Mouse (Mus musculus) hindlimb bud, embryonic 11.5 days (tissue): ENCODE results near the gene Hic2.
A peak's percentile ranks its signal among the peaks of the same experiment; 100 is the strongest.
"Not testable (repeated sequence)": the region's sequence is repeated elsewhere in the genome, so short reads cannot be mapped to it uniquely, and the experiment has no call there.

ENCODE experiments used
- DNase-seq: peaks from one replicate; pipeline ENCODE4 v3.0.0-alpha.2; 2012; ENCODE audit warnings: low read depth, low spot score; ENCODE audit errors: extremely low spot score

The Hic2 gene

DNA sequence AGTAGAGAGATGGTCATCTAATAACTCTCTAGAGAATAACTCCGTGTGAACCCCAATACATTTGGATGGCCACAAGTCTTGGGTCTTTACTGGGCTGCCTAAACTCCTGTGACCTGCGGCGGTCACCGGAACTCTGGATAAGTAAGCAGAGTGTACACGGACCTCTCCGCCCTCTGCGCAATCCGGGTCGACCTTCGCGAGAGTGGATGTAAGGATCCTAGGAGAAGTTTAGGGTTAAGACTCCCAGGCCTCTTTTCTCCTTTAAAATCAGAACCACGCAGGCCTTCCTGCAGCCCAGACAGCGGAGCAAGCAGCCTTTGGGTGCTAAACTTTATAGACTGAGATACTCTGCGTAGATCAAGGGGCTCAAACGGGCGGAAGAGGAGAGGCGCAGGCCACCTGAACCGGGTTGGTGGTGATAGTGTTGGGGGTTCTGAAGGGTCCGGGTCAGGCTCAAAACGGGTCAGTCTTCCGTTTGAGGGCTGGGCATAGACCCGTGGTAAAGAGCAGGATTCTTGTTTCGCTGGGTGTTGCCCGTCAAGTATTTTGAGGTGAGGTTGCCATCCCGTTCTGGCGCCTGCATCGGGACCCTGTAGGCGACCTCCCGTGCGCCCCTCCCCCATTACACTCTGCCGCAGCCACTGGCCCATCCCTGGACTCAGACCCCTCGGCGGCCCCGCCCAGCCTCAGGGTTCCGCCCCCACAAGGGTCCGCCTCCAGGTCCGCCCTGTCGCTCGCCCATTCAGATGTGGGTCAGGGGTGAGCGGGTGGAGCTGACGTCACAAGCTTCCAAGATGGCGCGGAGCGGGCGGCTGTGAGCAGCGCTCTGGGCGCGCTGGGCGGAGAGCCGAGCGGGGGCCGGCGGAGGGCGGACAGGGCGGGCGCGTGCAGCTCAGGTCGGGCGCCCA lies at the start of gene Hic2:
TSS of gene Hic2 (plus strand) at position 779 of the 908 bp plus-strand sequence.
- DNase-seq: peak; percentile 74

DNA sequence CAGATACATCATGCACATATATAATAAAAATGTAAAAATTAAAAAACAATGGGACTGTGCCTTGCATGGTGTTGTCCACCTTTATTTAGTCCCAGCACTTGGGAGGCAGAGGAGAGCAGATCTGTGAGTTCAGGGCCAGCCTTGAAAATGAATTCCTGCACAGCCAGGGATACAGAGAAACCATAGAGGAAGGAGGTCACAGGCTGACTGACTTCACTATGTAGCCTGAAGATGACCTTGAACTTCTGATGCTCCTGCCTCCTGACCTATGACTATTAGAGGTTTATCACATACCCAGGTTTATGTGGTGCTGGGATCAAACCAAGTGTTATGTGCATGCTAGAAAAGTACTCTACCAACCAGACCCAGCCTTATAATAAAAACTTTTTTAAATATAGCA lies 47.9 kb upstream of the Hic2 start:
- no peak for DNase-seq

DNA sequence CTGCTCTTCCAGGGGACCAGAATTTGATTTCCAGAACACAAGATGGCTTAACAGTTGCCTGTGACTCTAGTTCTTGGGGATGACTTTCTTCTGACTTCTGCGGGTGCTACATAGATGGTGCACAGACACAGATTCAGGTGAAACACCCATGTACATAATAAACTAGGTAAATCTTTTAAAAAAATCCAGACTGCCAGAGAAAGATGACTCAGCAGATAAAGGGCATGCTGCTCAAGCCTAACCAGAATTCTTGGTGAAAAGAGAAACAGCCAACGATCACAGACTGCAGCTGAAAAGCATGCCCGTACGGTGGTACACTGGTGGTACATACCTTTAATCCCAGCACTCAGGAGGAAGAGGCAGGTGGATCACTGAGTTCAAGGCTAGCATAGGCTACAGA lies 39.5 kb upstream of the Hic2 start:
- DNase-seq: no peak

GRCm38 (mm10) chr16:17200121-17200952 lies 33.0 kb upstream of the Hic2 start:
- DNase-seq: no peak

- no peak for DNase-seq
These were observed 32.2 kb upstream of the Hic2 start for GRCm38 (mm10) chr16:17200953-17201707.

DNA sequence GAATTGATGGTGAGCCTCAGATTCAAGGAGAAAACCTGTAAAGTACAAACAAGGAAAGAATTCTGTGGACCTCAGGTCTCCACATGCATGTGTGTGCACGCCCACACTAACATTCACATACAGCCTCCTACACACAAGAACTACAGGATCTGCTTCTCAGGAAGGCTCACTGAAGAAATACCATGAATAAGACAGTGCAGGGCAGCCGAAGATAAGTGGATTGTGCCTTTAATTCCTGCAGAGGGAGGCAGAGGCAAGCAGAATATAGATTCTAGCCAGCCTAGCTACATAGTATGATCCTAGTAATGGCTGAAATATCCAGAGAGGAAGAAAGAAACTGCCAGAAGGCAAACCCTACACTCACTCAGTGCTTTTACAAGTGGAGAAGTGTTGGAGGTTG lies 31.4 kb upstream of the Hic2 start:
- DNase-seq: no peak

DNA sequence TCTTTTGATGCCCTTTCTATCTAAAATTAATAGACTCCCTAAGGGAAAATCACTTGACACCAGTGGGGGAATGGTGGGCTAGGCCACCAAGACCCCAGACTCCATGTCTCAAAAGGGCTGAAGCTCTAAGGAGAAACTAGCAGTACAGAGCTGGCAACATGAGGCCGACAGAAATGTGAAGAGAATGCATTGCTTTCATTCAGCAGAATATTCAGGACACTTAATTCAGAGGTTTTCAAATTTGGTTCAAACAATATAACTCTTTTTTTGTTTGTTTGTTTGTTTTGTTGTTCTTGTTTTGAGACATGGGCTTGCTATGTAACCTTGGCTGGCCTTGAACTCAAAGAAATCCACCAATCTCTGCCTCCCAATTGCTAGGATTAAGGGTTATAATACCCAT lies 30.8 kb upstream of the Hic2 start, which contains the start of gene Ube2l3:
TSS of gene Ube2l3 (minus strand) at position 101 of the 400 bp plus-strand sequence.
- no peak for DNase-seq

DNA sequence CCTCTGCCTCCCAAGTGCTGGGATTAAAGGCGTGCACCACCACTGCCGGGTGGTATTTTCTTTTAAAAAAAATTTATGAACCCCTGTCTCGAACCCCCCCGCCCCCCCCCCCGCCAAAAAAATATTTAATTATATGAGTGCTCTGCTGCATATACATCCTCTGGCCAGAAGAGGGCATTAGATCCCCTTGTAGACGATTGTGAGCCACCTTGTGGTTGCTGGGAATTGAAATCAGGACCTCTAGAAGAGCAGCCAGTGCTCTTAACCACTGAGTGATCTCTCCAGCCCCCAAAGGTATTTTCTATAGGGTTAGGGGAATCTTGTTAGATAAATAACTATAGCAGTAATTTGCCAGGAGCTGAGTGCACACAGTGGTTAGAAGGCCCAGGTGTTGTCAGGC lies 28.4 kb upstream of the Hic2 start:
- DNase-seq: no peak

- DNase-seq: peak; percentile 71
These were observed 24.7 kb upstream of the Hic2 start, which contains the start of gene Rimbp3 for GRCm38 (mm10) chr16:17208389-17209361. Gene Rimbp3, plus strand, starts transcription at chr16:17208603.

DNA sequence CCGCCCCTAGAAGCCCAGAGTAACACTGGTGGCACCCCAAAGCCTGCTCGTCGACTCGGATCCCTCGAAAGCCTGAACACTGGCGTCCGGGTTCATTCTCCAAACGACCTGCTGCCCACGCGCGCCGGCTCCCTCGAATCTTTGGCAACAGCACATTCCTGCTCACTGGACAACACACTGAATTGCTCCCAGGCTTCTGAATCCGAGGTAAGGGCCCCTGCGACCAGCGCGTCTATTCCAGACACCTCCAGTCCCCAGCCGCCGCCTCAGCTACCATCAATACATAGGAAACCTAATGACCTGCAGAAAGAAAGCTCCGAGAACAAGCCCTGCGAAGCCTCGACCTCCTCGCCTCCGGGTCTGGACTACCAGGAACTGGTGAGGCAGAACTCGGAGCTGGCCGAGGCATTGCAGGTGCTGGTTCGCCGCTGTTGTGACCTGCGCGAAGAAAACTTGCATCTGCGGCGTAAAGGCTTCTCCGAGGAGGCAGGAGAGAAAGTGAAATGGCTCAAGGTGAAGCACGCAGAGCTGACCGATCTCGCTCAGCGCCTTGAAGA lies 23.9 kb upstream of the Hic2 start:
- DNase-seq: no peak

GRCm38 (mm10) chr16:17209981-17210838 lies 23.2 kb upstream of the Hic2 start:
- no peak for DNase-seq

DNA sequence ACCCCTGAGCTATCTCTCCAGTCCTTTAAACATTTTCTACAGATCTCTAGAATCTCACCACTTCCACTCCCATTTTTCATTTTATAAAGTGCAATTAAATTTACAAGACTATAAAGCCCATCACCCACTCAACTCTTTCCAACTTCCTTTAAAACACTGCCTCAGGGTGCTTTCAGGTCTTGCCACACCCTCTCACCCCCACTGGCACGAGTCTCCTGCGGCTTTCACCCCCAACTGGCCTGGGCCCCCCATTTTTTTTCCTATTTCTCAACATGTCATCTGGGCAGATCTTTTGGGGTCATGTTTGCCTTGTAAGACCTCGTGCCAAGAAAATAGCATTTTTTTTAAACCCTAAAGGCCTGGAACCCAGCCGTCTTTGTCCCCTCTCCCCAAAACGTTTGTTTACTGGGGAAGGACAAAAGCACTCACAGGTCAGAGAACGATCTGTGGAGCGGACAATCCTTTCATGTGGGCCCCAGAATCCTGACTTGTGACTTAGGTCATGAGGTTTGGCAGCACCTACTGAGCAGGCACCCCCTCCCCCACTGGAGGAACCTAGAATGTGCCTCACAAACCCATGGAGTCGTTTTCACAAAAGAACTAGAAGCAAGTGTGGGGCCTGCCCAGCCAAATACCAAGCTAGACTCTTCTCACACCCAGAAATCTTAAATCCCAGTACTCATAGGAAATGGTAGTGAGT lies 16.3 kb upstream of the Hic2 start:
- DNase-seq: no peak

- DNase-seq: no peak
These were observed 13.1 kb upstream of the Hic2 start for GRCm38 (mm10) chr16:17220127-17220733.

GRCm38 (mm10) chr16:17222197-17222596 lies 11.2 kb upstream of the Hic2 start:
- peak; percentile 96 for DNase-seq

DNA sequence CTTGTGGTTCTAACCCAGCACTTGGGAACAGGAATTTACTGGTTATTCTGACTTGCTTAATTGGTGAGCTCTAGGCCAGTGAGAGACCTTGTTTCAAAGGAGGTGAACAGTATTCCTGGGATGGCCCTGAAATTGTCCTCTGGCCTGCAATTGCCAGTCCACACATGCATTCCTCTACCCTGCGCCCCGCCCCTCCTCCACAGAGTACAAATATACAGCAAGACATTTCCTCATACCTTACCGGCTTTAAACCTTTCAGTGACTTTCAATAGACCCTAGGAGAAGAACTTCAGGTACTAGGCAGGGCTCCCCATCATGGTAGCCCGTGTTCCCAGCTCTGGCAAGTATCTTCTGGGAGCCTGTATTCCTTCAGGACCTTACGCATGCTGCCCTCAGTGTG lies 7.8 kb upstream of the Hic2 start:
- no peak for DNase-seq

DNA sequence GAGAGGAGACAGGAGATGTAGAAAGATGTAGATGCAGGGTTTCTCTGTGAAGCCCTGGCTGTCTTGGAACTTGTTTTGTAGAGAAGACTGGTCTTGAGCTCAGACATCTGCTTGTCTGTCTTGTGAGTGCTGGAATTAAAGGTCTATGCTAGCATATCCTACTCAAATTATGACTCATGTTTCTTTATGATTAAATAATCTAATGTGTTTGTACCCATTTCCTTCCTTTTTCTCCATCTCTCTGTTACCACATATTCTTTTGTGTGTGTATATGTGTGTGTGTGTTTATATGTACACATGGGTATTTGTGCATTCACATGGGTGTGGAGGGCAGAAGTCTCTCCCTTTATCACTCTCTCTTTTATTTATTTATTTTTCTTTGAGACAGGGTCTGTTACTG lies 6.9 kb upstream of the Hic2 start:
- no peak for DNase-seq

DNA sequence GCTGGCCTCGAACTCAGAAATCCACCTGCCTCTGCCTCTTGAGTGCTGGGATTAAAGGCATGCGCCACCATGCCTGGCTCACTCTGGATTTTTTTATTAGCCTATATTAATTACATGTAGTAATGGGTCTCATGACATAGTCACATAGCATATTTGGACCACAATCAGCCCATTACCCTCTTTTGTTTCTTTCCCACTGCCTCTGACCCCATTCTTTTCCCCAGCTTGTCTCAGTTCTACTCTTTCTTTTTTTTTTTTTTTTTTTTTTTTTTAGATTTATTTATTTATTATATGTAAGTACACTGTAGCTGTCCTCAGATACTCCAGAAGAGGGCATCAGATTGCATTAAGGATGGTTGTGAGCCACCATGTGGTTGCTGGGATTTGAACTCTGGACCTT lies 1.8 kb upstream of the Hic2 start:
- not testable (repeated sequence) for DNase-seq
